Mouse (Mus musculus) layer of hippocampus, adult 2 months (tissue): ENCODE data around the gene Lgi1. TPM values are rescaled to one million over a fixed set of nuclear protein-coding genes. Genes with fewer than 3 reads are reported as not detected.

Experiments used
- DNase-seq, 2 experiments: peaks; one replicate each; pipeline ENCODE4 v3.0.0; 2022; ENCODE audit warnings: low spot score in 2 of 2
- H3K27ac ChIP-seq: fragments of 200-600 bp; 2 replicates; pipeline ENCODE4 v1.8.1; 2022
- H3K4me3 ChIP-seq: fragments of 200-600 bp; 2 replicates; pipeline ENCODE4 v1.8.1; 2022; ENCODE audit warnings: mild to moderate bottlenecking
- CTCF ChIP-seq: fragments of 200-600 bp; conservative IDR thresholded peaks from 2 replicates; pipeline ENCODE4 v1.8.1; 2022; ENCODE audit warnings: antibody characterized with exemption, mild to moderate bottlenecking, moderate library complexity
- total RNA-seq, 2 experiments: library from RNA; stranded (reverse); gene quantifications; 2 replicates each; pipeline ENCODE4 v1.2.3; 2021

Gene Lgi1
- total RNA-seq, 2 experiments from 2014 or later: 196 to 209 TPM

DNA sequence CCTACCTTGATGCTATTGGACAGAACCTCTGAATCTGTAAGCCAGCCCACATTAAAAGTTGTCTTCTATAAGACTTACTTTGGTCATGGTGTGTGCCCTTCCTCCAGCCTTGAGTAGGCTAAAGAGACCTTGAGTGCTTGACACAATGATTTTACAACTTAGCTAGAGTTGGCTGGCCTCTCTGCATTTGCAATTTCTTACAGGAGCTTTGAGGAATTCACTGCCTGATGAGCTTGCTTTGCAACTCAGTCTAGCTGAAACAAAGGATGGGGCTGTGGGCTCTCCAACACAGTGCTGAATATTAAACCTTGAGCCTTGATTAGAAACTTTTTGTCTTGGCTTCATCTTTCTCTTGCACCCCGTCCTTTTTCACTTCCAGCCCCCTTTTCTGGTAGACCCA lies 78.9 kb downstream of the Lgi1 start:
- DNase-seq: no peak
- TF ChIP-seq CTCF: no peak
- Histone ChIP-seq H3K4me3 (no peak overlapping the region), H3K27ac (no peak overlapping the region)

DNA sequence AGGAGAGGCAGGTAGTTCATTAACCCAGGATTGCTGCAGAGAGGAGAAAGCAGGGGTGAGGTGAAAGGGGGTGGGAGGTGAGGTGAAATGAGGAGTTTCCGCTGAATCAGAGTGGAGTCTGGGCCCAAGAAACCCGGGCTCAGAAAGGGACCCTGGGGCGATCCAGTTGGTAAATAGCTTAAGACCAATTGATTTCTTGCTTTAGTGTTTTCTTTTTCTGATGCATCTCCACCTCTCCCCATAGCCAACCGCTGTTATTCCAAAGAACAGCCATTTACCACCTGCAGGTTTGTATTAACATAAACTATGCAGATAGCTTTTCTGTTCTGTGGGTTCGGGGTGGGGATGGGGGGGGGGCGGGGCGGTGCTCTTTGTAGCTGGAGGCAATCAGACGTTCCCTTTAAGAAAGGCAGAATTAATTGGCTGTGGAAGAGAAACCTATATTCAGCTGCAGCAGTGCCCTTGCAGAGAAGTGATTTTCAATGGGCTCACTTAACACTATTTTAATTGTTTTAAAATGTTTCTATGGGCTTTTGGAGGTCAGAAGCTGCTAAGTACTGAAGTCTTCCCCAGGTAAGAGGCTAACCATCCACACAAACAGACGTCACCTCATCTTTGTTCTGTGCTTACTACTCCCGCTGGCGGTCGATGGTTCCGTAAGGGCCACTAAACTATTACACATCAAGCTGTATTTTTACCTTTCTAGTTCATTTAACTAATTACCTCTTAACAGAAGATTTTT lies 84.1 kb downstream of the Lgi1 start:
- Histone ChIP-seq H3K27ac (no peak overlapping the region), H3K4me3 (no peak overlapping the region)
- no peak for DNase-seq
- no peak for TF ChIP-seq CTCF

DNA sequence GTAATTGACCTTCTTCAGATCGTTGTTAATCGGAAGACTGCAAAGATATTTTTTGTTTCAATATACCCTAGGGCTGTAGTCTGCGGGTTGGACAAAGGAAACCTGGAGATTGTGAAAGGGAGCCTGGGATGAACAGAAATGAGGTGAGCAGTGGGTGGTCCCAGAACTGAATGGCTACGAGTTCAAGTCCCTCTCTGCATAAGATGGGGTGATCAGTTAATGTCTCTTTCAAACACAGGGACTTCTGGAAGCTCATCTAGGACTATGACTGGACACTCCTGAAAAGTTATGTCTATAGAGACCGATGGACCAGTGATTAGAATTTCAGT lies 84.6 kb downstream of the Lgi1 start:
- no peak for TF ChIP-seq CTCF
- no peak for DNase-seq
- H3K27ac ChIP-seq: no peak overlapping the region
- no peak overlapping the region for H3K4me3 ChIP-seq

DNA sequence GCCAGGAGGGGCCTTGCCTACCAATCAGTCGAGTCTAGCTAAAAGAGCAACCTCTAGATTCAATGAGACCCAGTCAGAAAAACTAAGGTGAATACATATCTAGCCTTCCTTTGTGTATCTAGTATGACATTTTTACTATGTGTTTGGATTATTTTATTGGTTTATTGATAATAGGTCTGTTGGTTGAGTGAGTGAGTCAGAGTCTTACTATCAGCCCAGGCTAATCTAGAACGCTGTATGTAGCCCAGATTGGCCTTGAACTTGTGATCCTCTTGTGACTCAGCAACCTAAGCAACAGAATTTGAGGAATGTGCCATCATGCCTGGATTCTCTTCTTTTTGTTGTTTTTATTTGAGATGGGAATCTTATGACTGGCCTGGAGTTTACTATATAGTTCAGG lies 86.9 kb downstream of the Lgi1 start:
- TF ChIP-seq CTCF: no peak
- DNase-seq: no peak
- Histone ChIP-seq H3K4me3 (no peak overlapping the region), H3K27ac (no peak overlapping the region)

DNA sequence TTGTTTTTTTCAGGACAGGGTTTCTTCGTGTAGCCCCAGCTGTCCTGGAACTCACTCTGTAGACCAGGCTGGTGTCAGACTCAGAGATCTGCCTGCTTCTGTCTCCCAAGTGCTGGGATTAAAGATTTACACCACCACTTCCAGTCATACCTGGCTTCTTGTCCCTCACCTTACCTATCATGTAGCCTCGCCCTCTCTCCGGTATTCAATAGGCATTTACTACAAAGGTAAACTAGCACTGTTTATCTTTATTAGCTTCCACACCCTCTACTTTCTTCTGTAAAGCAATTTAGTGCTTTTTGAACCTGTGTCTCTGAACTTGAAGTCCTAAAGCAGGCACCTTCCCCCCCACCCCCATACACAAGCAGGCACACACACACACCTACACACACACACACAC lies 87.4 kb downstream of the Lgi1 start:
- Histone ChIP-seq H3K27ac (no peak overlapping the region), H3K4me3 (no peak overlapping the region)
- DNase-seq: no peak
- TF ChIP-seq CTCF: no peak

DNA sequence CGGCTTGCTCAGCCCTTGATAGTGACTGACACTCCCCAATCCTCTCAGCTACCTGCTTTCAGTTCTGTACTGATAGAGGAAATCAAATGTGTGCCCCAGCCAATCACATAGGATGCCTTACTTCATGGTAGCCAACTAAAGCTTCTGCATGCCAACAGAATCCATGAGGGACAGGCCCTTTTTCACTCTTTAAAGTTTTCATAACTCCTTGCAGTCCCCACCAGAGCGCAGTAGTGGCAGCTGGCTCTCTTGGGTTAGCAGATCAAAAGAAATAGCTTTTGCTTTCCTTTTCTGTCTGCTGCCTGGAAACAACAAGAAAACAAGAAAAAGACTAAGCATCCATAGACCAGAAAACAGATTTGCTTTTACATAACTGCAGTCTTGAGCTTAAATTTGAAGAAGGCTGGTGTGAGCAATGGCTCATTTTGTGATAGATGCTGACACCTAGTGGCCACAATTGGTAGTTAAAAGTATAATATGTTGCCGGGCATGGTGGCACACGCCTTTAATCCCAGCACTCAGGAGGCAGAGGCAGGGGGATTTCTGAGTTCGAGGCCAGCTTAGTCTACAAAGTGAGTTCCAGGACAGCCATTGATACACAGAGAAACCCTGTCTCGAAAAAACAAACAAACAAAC lies 88.3 kb downstream of the Lgi1 start:
- peak; percentile 41 to 68 for DNase-seq
- H3K27ac ChIP-seq: peak overlapping the region; percentile 62
- no peak overlapping the region for H3K4me3 ChIP-seq
- peak; percentile 80 for TF ChIP-seq CTCF

DNA sequence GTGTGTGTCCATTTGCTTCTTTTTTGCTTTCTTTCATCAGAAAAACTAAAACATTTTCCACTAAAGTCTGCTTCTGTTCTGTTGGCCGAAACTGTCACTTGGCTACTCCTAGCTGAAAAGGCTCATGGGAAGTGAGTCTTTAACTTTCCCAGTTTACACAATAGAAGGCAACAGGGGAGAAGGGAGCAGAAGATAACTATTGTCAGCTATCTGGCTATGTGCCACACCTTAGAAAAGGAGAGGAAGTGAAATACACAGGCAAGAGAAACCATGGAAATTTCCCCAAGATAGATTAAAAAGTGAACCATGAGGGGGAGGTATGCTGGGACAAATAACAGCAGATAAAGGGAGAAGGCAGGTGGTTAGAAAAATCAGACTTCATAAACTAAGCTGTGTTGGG lies 89.9 kb downstream of the Lgi1 start:
- DNase-seq: no peak
- Histone ChIP-seq H3K27ac (no peak overlapping the region), H3K4me3 (no peak overlapping the region)
- no peak for TF ChIP-seq CTCF

DNA sequence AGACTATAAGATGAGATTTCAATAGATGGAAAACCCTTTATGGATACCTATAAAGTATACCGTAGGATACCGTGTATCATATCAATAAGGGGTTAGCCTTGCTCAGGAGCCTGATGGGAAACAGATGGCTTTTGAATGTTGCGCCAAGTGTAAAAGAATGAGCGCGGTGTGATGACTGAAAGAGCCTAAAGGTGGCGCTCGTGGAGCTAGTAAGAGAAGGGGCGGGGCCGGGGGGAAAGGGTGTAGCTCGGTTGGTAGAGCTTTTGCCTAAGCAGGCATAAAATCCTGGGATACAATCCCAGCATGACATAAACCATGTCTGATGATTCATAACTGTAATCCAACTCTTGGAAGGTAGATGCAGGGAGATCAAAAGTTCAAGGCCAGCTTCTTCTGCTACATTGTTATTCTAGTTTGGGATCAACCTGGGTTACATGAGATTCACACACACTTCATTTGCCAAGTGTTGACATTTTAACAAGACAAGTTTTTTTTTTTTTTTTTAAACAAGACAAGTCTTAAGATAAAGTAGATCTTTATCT lies 90.6 kb downstream of the Lgi1 start:
- H3K4me3 ChIP-seq: no peak overlapping the region
- DNase-seq: no peak
- TF ChIP-seq CTCF: peak; percentile 17; the same call in 1 of the 2 replicates
- H3K27ac ChIP-seq: no peak overlapping the region

DNA sequence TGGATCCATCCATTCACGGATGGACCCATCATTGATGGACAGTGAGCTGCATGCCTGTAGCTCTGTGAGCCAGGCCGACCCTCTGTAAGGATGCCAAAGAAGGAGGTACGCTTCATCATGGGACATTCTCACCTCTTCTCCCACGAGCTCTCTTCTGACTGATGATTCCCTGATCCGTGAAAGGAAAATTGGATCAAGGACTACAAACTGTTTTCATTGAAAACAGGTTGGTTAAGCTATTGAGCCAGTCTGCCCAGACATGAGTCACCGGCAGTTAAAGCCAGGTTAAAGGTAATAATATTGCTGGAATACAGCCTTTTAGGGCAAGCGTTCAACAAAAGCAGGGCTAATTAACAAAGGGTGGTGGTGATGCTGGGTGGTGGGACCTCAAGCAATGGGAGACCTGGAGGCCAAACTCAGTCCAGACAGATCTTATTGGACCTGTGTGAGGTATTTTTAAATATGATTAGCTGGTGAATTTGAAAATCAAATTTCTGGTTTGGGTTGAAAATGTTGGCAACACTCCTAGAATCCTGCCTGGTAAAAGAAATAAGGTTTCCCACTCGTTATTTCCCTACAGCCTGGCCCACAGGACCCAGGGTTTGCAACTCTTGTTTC lies 92.0 kb downstream of the Lgi1 start:
- no peak for TF ChIP-seq CTCF
- no peak overlapping the region for H3K27ac ChIP-seq
- DNase-seq: no peak
- H3K4me3 ChIP-seq: no peak overlapping the region

DNA sequence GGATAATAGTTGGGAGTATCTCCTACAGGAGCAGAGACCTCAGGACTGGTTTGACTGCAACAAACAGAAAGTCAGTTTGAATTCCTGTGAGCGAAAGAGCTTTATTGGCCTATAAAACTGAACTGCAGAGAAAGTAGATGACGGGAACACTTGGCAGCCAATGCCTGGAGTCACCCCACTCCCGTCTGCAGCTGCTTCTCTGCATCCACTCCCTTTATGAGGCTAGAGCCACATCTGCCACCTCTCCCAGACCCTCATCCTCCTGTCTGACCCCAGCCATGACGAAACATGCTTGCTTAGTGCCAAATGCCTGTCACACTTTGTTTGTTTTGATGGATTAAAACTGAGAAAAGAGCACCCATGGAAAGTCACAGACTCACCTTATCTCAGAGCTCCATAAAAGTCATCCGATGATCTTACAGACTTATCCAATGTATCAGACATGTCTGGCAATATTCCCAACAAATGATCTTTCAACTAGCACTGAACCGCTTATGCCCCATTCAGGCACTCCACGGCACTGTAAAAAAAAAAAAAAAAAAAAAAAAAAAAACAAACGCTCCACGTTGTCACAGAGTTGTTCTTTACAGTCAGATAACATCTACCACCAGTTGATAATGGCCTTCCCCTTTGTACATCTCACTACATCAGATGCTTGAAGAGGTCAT lies 93.8 kb downstream of the Lgi1 start:
- H3K4me3 ChIP-seq: no peak overlapping the region
- no peak for DNase-seq
- no peak for TF ChIP-seq CTCF
- no peak overlapping the region for H3K27ac ChIP-seq

DNA sequence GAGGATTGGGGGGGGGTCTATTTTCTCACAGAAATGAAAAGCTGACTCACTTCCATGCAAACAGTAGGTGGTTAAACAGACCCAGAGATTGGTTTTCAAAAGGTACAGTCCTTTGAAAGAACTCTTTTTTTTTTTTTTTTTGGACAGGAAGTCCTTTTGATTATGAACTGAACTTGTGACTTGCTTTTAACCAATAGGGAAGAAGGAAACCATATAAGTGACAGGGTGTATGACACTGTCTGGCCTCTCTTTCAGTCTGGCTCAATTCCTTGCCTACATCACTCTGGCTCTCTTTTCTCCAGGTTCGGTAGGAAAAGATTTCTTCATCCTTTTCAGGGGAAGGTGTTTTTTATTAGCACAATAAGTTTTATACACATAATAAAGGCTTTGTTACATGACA lies 95.0 kb downstream of the Lgi1 start:
- no peak for TF ChIP-seq CTCF
- no peak overlapping the region for H3K4me3 ChIP-seq
- no peak overlapping the region for H3K27ac ChIP-seq
- DNase-seq: no peak

Other genes starting within 250 kb of the Lgi1 start
- gene Myof, start 221.0 kb upstream of the Lgi1 start, total RNA-seq: 1 to 10 TPM; 4.3 to 5.0 TPM
- under 1 TPM; 0.64 to 0.74 TPM for gene Cep55, start 209.5 kb upstream of the Lgi1 start, total RNA-seq
- gene Ffar4, start 167.5 kb upstream of the Lgi1 start, total RNA-seq: not detected
- gene Rbp4, start 139.3 kb upstream of the Lgi1 start, total RNA-seq: 10 to 100 TPM; 11.9 to 13.7 TPM
- under 1 TPM in 1 of 2 experiments, not detected in 1; 0.15 TPM for gene Pde6c, start 131.8 kb upstream of the Lgi1 start, total RNA-seq
- gene Fra10ac1, start 40.4 kb upstream of the Lgi1 start, total RNA-seq: 10 to 100 TPM; 17.8 to 22.4 TPM
- gene Slc35g1, start 131.4 kb downstream of the Lgi1 start, total RNA-seq: 1 to 10 TPM; 2.4 to 3.1 TPM
- 10 to 100 TPM in 1 of 2 experiments, 1 to 10 TPM in 1; 9.8 to 11.0 TPM for gene Plce1, start 216.6 kb downstream of the Lgi1 start, total RNA-seq